Mouse (Mus musculus) stomach, postnatal 0 days (tissue): ENCODE data around the gene Gp1ba.

Experiments used
- CTCF ChIP-seq: IDR thresholded peaks from 2 replicates; pipeline ENCODE4 v1.5.1; 2016; ENCODE audit warnings: antibody characterized with exemption, low read depth, mild to moderate bottlenecking, moderate library complexity
- EP300 ChIP-seq: optimal IDR thresholded peaks from 2 replicates; pipeline ENCODE3; 2016; ENCODE audit warnings: antibody characterized with exemption

GRCm38 (mm10) chr11:70679361-70679760 is 40.4 kb downstream of the Gp1ba start:
- TF ChIP-seq CTCF (no peak), EP300 (no peak)
